Mouse (Mus musculus): ENCODE measurements around the gene Gm12355.

DNA sequence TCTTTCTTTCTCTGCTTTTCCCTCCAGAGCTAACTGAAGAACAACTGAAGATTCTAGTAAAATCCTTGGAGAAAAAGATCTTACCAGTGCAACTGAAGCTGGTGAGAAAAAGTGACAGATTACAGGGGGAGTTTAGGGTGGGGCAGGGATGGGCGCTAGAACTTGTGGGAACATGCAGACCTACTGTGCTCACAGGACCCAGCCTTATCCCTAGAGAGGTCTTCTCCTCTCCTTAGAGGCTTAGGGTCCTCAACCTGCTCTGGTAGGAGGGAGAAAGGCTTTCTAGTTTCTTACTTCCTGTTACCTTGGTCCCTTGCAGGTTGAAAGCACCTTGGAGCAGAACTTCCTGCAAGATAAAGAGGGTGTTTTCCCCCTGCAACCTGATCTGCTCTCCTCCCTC lies 12.0 kb upstream of the Gm12355 start:
- TF ChIP-seq POLR2A (IDR thresholded peaks at IDR 0.05; ENCODE audit: low read depth, low read length): no peak
- no peak for TF ChIP-seq CTCF (IDR thresholded peaks at IDR 0.05; ENCODE audit: borderline replicate concordance, insufficient read depth, low read length)

All from embryonic fibroblast, embryonic 13.5 days (primary cell).